Mouse (Mus musculus) thymus, adult 2 months (tissue): Measurements from ENCODE around the gene Ssc4d.

Source experiments
- CTCF ChIP-seq: fragments of 200-500 bp; IDR thresholded peaks from 2 replicates; pipeline ENCODE4 v1.5.1; 2012; ENCODE audit warnings: mild to moderate bottlenecking, control low read depth, low read length, moderate library complexity, borderline replicate concordance; ENCODE audit not compliant: control insufficient read depth, poor library complexity, insufficient read depth; ENCODE audit errors: extremely low read depth
- POLR2A ChIP-seq: fragments of 200-500 bp; IDR thresholded peaks from 2 replicates; pipeline ENCODE4 v1.6.1; 2012; ENCODE audit warnings: mild to moderate bottlenecking, low read length, control low read depth, moderate library complexity; ENCODE audit not compliant: control insufficient read depth, poor library complexity, insufficient read depth; ENCODE audit errors: extremely low read depth

- TF ChIP-seq POLR2A (no peak), CTCF (no peak)
Observed at GRCm38 (mm10) chr5:135946621-135947020, 27.7 kb downstream of the Ssc4d start.
